Mouse (Mus musculus): ENCODE results near the gene Mta1.

Mta1 gene

GRCm38 (mm10) chr12:113097749-113098281, at the start of gene Mta1:
Gene Mta1, plus strand, starts transcription at chr12:113098278.
- no peak for DNase-seq (ENCODE audit: low read depth, low spot score)

- DNase-seq (ENCODE audit: low read depth, low spot score): no peak
Observed at GRCm38 (mm10) chr12:113049836-113050235, 48.2 kb upstream of the Mta1 start.

GRCm38 (mm10) chr12:113050671-113051070, 47.4 kb upstream of the Mta1 start:
- DNase-seq (ENCODE audit: low read depth, low spot score): no peak

- no peak for DNase-seq (ENCODE audit: low read depth, low spot score)
Observed at GRCm38 (mm10) chr12:113051628-113052403, 46.3 kb upstream of the Mta1 start.

- no peak for DNase-seq (ENCODE audit: low read depth, low spot score)
Observed at GRCm38 (mm10) chr12:113056089-113056488, 42.0 kb upstream of the Mta1 start.

- DNase-seq (ENCODE audit: low read depth, low spot score): no peak
Observed at GRCm38 (mm10) chr12:113060178-113060577, 37.9 kb upstream of the Mta1 start.

GRCm38 (mm10) chr12:113061606-113062005, 36.5 kb upstream of the Mta1 start:
- DNase-seq (ENCODE audit: low read depth, low spot score): no peak

- no peak for DNase-seq (ENCODE audit: low read depth, low spot score)
Observed at GRCm38 (mm10) chr12:113062201-113062600, 35.9 kb upstream of the Mta1 start.

GRCm38 (mm10) chr12:113063700-113064099, 34.4 kb upstream of the Mta1 start:
- DNase-seq (ENCODE audit: low read depth, low spot score): no peak

- no peak for DNase-seq (ENCODE audit: low read depth, low spot score)
Observed at GRCm38 (mm10) chr12:113068002-113068401, 30.1 kb upstream of the Mta1 start.

GRCm38 (mm10) chr12:113069389-113069788, 28.7 kb upstream of the Mta1 start:
- no peak for DNase-seq (ENCODE audit: low read depth, low spot score)

- no peak for DNase-seq (ENCODE audit: low read depth, low spot score)
Observed at GRCm38 (mm10) chr12:113071321-113071720, 26.8 kb upstream of the Mta1 start.

GRCm38 (mm10) chr12:113071827-113072226, 26.3 kb upstream of the Mta1 start:
- DNase-seq (ENCODE audit: low read depth, low spot score): no peak

- DNase-seq (ENCODE audit: low read depth, low spot score): peak; percentile 39
Observed at GRCm38 (mm10) chr12:113073420-113074328, 24.4 kb upstream of the Mta1 start.

GRCm38 (mm10) chr12:113074329-113075062, 23.6 kb upstream of the Mta1 start, which contains the start of gene Tex22:
Gene Tex22, plus strand, starts transcription at chr12:113074502.
- peak; percentile 74 for DNase-seq (ENCODE audit: low read depth, low spot score)

- DNase-seq (ENCODE audit: low read depth, low spot score): peak; percentile 83
Observed at GRCm38 (mm10) chr12:113075063-113075454, 23.0 kb upstream of the Mta1 start.

GRCm38 (mm10) chr12:113075486-113075885, 22.6 kb upstream of the Mta1 start:
- no peak for DNase-seq (ENCODE audit: low read depth, low spot score)

- DNase-seq (ENCODE audit: low read depth, low spot score): no peak
Observed at GRCm38 (mm10) chr12:113087276-113087675, 10.8 kb upstream of the Mta1 start.

- no peak for DNase-seq (ENCODE audit: low read depth, low spot score)
Observed at GRCm38 (mm10) chr12:113088026-113088425, 10.1 kb upstream of the Mta1 start.

GRCm38 (mm10) chr12:113089107-113089506, 9.0 kb upstream of the Mta1 start:
- DNase-seq (ENCODE audit: low read depth, low spot score): no peak

- no peak for DNase-seq (ENCODE audit: low read depth, low spot score)
Observed at GRCm38 (mm10) chr12:113090053-113090452, 8.0 kb upstream of the Mta1 start.

- DNase-seq (ENCODE audit: low read depth, low spot score): no peak
Observed at GRCm38 (mm10) chr12:113097040-113097439, 1.0 kb upstream of the Mta1 start.

Measured in skeletal muscle tissue, adult 2 months (tissue).